Mouse (Mus musculus) stomach, embryonic 16.5 days (tissue): ENCODE data around the gene Cdpf1. TPM values are rescaled to one million over a fixed set of nuclear protein-coding genes. Genes with fewer than 3 reads are reported as not detected.
A peak's percentile ranks its signal among the peaks of the same experiment; 100 is the strongest.

Experiments
- ATAC-seq: fragments of 200-750 bp; cut with Nextera tagmentation; 2 replicates; pipeline ENCODE4 v1.8.0; 2017; ENCODE audit warnings: moderate number of reproducible peaks, moderate TSS enrichment; ENCODE audit not compliant: insufficient read depth, low FRiP score
- H3K27ac ChIP-seq: fragments of 300-500 bp; sonication (generic); 2 replicates; pipeline ENCODE4 v1.5.1; 2014; ENCODE audit warnings: low read length
- H3K27me3 ChIP-seq: fragments of 300-500 bp; sonication (generic); 2 replicates; pipeline ENCODE4 v1.6.1; 2014; ENCODE audit warnings: low read length, control low read depth, mixed read lengths; ENCODE audit not compliant: control insufficient read depth, insufficient read depth
- H3K36me3 ChIP-seq: fragments of 300-500 bp; sonication (generic); 2 replicates; pipeline ENCODE4 v1.6.1; 2014; ENCODE audit warnings: low read length; ENCODE audit not compliant: control insufficient read depth, insufficient read depth
- H3K4me1 ChIP-seq: fragments of 300-500 bp; sonication (generic); 2 replicates; pipeline ENCODE4 v1.6.1; 2014; ENCODE audit warnings: low read length, control low read depth, mixed read lengths; ENCODE audit not compliant: control insufficient read depth, insufficient read depth
- H3K4me2 ChIP-seq: fragments of 300-500 bp; sonication (generic); 2 replicates; pipeline ENCODE4 v1.6.1; 2014; ENCODE audit warnings: low read depth, low read length, mixed read lengths
- H3K4me3 ChIP-seq: fragments of 300-500 bp; sonication (generic); replicated peaks from 2 replicates; pipeline ENCODE4 v1.5.1; 2014; ENCODE audit warnings: mild to moderate bottlenecking, low read length
- H3K9ac ChIP-seq: fragments of 300-500 bp; sonication (generic); 2 replicates; pipeline ENCODE4 v1.6.1; 2014; ENCODE audit warnings: low read length
- H3K9me3 ChIP-seq: fragments of 300-500 bp; sonication (generic); replicated peaks from 2 replicates; pipeline ENCODE4 v1.6.1; 2016; ENCODE audit warnings: low read length, control low read depth; ENCODE audit not compliant: control insufficient read depth
- WGBS: fragments of 180-500 bp; shearing (Covaris S2); extraction: QIAGEN DNeasy Blood & Tissue Kit; methylation state at CpG from one replicate; pipeline ENCODE4 v1.1.7; 2014; 5-methylcytosine and 5-hydroxymethylcytosine counted together
- polyA plus RNA-seq: library from polyadenylated mRNA; unstranded; fragments of >200 nt; fragmentation: Nextera tagmentation; extraction: Ambion mirVana; gene quantifications from 2 replicates; pipeline ENCODE4 v1.2.1, GENCODE M21; 2015

Cdpf1 gene
- 36.7 and 39.9 TPM in 2 replicates for polyA plus RNA-seq

GRCm38 (mm10) chr15:85811535-85812277 lies at the start of gene Cdpf1:
Gene Cdpf1, minus strand, starts transcription at chr15:85811697.
- peaks cover 13% of the 10 kb centered on the region for H3K4me1 ChIP-seq
- H3K36me3 ChIP-seq: no peaks in the 10 kb centered on the region
- no peaks in the 10 kb centered on the region for H3K27me3 ChIP-seq
- H3K9ac ChIP-seq: peak within 1 kb of the TSS; percentile 90
- WGBS: 2% methylated on average over 36 of the region's 36 CpGs
- peak; percentile 96 for ATAC-seq
- peak within 1 kb of the TSS; percentile 82 for H3K4me2 ChIP-seq
- H3K27ac ChIP-seq: peak within 1 kb of the TSS; percentile 84
- H3K4me3 ChIP-seq: peak within 1 kb of the TSS; percentile 77
- H3K9me3 ChIP-seq: no peaks in the 10 kb centered on the region

GRCm38 (mm10) chr15:85859490-85860031 lies 48.1 kb upstream of the Cdpf1 start, which contains the start of gene Gtse1:
Gene Gtse1, plus strand, starts transcription at chr15:85859745.
- H3K36me3 ChIP-seq: no peaks in the 10 kb centered on the region
- no peaks in the 10 kb centered on the region for H3K9me3 ChIP-seq
- H3K4me2 ChIP-seq: peak within 1 kb of the TSS; percentile 77
- WGBS: under 1% methylated on average over 42 of the region's 42 CpGs
- H3K9ac ChIP-seq: peak within 1 kb of the TSS; percentile 79
- peak within 1 kb of the TSS; percentile 59 for H3K27ac ChIP-seq
- peak within 1 kb of the TSS; percentile 77 for H3K4me3 ChIP-seq
- no peaks in the 10 kb centered on the region for H3K27me3 ChIP-seq
- peaks cover 13% of the 10 kb centered on the region for H3K4me1 ChIP-seq
- ATAC-seq: peak; percentile 99

DNA sequence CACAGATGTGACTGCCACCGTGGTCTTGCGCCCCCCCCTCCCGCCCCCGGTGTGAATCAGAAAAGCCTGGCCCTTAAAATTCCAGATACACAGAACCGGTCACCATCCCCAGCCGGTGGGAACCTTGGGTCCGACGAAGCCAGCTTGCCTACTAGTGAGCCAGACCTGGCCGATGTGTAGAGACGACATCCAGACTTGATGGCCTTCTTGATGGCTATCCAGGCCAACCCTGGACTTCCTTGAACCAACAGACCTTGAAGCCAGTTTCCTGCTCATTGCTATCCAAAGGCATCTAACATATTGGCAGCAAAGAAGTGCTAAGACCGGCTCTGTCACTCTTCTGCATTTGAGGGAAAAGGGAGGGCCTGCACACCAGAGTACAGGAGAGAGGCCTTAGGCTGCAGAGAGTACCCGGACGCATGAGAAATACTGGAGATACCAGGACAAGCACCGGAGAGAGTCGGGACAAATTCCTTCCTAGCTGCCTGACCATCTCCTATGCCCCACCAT lies 47.5 kb upstream of the Cdpf1 start:
- Histone ChIP-seq H3K27ac (peak overlapping the region; percentile 55), H3K4me3 (peak overlapping the region; percentile 77), H3K9me3 (no peaks in the 10 kb centered on the region), H3K4me2 (peak overlapping the region; percentile 77), H3K36me3 (no peaks in the 10 kb centered on the region), H3K4me1 (peaks cover 13% of the 10 kb centered on the region), H3K9ac (peak overlapping the region; percentile 79), H3K27me3 (no peaks in the 10 kb centered on the region)
- ATAC-seq: peak; percentile 26; the same call in 1 of the 2 replicates
- WGBS: 13% methylated on average over 15 of the region's 15 CpGs

- Histone ChIP-seq H3K4me3 (no peak overlapping the region), H3K27ac (no peak overlapping the region), H3K27me3 (no peaks in the 10 kb centered on the region), H3K4me1 (no peaks in the 10 kb centered on the region), H3K4me2 (no peak overlapping the region), H3K9ac (no peak overlapping the region), H3K9me3 (no peaks in the 10 kb centered on the region), H3K36me3 (no peaks in the 10 kb centered on the region)
- 80% methylated on average over 12 of the region's 12 CpGs for WGBS
- ATAC-seq: no peak
Measured at GRCm38 (mm10) chr15:85851656-85852392, 40.3 kb upstream of the Cdpf1 start.

GRCm38 (mm10) chr15:85845071-85845470 lies 33.6 kb upstream of the Cdpf1 start:
- Histone ChIP-seq H3K27me3 (no peaks in the 10 kb centered on the region), H3K9ac (no peak overlapping the region), H3K36me3 (peaks cover 3% of the 10 kb centered on the region; the same call in 1 of the 2 replicates), H3K27ac (no peak overlapping the region), H3K9me3 (no peaks in the 10 kb centered on the region), H3K4me2 (no peak overlapping the region), H3K4me1 (no peaks in the 10 kb centered on the region), H3K4me3 (no peak overlapping the region)
- no peak for ATAC-seq

DNA sequence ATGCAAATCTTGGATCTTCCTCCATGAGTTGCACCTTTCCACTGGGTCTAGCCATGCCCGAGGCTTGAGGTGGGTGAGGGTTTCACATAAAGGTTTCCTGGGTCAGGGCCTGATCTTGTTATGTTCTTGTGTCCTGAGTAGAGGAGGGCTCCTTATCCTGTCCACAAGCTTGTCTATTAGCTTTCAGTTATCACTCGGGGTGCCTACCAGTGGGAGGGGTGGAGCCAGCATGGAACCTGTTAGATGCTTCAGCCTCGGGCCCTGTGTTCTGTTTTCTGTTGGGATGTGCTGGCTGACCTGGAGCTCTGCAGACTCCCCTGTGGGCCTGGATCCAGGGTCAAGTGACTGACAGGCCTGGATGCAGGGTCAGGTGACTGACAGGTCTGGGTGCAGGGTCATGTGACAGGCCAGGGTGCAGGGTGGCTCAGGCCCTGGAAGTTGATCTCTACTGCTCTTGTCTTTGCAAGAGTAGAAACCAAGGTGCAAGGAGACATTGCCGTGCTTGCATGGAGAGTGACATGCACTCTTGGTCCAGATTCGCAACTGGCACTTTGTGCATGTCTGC lies 30.4 kb upstream of the Cdpf1 start:
- H3K9ac ChIP-seq: no peak overlapping the region
- H3K4me3 ChIP-seq: no peak overlapping the region
- H3K27me3 ChIP-seq: no peaks in the 10 kb centered on the region
- WGBS: 73% methylated on average over 5 of the region's 5 CpGs
- no peak overlapping the region for H3K4me2 ChIP-seq
- H3K36me3 ChIP-seq: peaks cover 3% of the 10 kb centered on the region; the same call in 1 of the 2 replicates
- no peak for ATAC-seq
- no peaks in the 10 kb centered on the region for H3K9me3 ChIP-seq
- H3K4me1 ChIP-seq: no peaks in the 10 kb centered on the region
- no peak overlapping the region for H3K27ac ChIP-seq

DNA sequence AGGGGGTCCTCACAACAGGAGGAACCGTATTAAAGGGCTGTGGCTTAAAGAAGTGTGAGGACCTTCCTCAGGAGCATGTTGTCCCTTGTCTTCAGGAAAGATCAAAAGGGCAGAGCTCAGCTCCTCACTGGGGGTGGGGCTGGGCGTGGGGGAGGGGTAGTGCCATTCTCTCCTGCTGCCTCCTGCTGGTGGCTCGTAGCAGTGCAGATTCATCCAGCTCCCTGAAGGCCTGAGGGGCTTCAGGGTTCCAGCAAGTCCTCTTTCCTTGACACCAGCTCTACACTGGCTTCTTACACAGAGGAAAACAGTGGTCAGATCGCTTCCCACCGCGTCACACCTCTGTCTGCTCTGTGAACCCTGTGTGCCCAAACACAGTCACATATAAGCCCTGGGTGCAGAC lies 29.5 kb upstream of the Cdpf1 start:
- ATAC-seq: no peak
- 44% methylated on average over 6 of the region's 6 CpGs for WGBS

DNA sequence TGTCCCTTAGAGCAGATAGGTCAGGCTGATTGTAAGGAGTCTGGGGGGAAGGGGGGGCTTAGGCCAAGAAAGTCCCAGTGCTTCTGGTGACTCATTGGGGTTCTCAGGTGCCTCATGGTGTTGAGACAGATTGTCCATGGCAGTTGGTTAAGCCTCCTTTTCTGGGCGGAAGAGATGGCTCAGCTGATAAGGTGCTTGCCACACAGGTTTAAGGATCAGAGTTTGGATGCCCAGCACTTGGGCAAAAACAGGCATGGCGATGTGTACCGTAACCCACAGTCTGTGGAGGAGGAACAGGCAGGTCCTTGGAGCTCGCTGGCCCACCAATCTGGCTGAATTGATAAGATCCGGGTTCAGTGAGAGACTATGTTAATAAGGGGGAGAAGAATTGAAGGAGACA lies 25.4 kb upstream of the Cdpf1 start:
- no peak overlapping the region for H3K27ac ChIP-seq
- H3K9ac ChIP-seq: no peak overlapping the region
- H3K4me3 ChIP-seq: no peak overlapping the region
- 83% methylated on average over 5 of the region's 5 CpGs for WGBS
- H3K36me3 ChIP-seq: no peaks in the 10 kb centered on the region
- no peaks in the 10 kb centered on the region for H3K9me3 ChIP-seq
- no peak overlapping the region for H3K4me2 ChIP-seq
- 0 out of 2 replicates have a peak, but pooled peaks cover 3% of the 10 kb centered on the region for H3K4me1 ChIP-seq
- H3K27me3 ChIP-seq: no peaks in the 10 kb centered on the region
- no peak for ATAC-seq

More for the DNA sequence above, 29.5 kb upstream of the Cdpf1 start:
- Histone ChIP-seq H3K4me3 (no peak overlapping the region), H3K27me3 (no peaks in the 10 kb centered on the region), H3K4me1 (no peaks in the 10 kb centered on the region), H3K4me2 (no peak overlapping the region), H3K9ac (no peak overlapping the region), H3K27ac (no peak overlapping the region), H3K36me3 (peaks cover 3% of the 10 kb centered on the region; the same call in 1 of the 2 replicates), H3K9me3 (no peaks in the 10 kb centered on the region)
